Mouse (Mus musculus): ENCODE results near the gene Npas2.

DNA sequence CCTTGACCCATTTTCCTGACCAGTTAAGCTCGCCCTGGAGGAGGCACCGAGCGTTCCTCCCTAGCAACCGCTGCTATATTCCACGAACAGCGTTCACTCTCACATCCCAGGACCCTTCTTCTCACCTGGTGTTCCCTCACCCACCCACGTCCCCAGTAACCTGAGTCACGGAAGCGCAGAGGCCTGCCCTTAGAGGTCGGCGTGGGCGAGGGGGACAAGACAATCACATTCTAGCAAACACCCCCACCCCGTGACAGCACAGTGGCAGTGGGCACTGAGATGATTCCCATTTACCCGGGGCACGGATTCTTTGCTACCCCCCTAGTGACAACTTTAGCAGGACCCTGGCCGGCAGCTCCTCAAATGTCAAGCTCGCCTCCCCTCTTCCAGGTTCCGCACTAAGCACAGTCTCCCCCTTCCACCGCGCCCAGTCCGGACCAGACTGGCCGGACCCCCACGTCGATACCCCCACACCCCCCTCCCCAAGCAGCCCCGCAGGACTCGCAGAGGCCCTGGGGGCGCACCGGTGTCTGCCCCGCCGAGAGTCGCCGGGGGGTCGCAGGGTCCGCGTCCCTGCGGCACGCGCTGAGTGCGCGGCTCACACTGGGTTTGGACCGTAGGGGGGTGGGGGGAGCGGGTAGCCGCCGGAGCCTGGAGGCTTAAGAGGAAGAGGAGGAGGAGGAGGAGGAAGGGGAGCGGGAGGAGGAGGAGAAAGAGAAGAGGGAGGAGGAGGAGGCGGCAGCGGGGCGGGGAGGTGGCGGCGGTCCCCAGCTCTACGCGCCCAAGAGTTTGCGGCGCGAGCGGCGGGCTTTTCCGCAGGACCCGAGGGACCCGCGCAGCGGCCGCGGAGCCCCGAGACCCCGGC, at the start of gene Npas2:
- no peak for TF ChIP-seq CTCF (IDR thresholded peaks at IDR 0.05; ENCODE audit: borderline replicate concordance, extremely low read depth, insufficient read depth, insufficient read length)
- no peak for TF ChIP-seq POLR2A (IDR thresholded peaks at IDR 0.05; ENCODE audit: borderline replicate concordance, extremely low read depth, insufficient read depth, insufficient read length, poor library complexity, severe bottlenecking)
